Mouse (Mus musculus): ENCODE measurements around the gene Cdh8. TPM values are rescaled to one million over a fixed set of nuclear protein-coding genes. Genes with fewer than 3 reads are reported as not detected.
"Not testable (repeated sequence)": the region's sequence is repeated elsewhere in the genome, so short reads cannot be mapped to it uniquely, and the experiment has no call there.

Cdh8 gene
- total RNA-seq, 2 experiments from 2014 or later: not detected

- no peak for DNase-seq
These were observed 135.9 kb downstream of the Cdh8 start for GRCm38 (mm10) chr8:99280375-99280774.

- no peak for DNase-seq
These were observed 149.1 kb downstream of the Cdh8 start for GRCm38 (mm10) chr8:99267133-99267532.

GRCm38 (mm10) chr8:99234372-99234771, 181.9 kb downstream of the Cdh8 start:
- DNase-seq: no peak

- DNase-seq: no peak
These were observed 192.6 kb downstream of the Cdh8 start for GRCm38 (mm10) chr8:99223697-99224096.

GRCm38 (mm10) chr8:99205194-99205593, 211.1 kb downstream of the Cdh8 start:
- DNase-seq: no peak

- DNase-seq: no peak
These were observed 225.6 kb downstream of the Cdh8 start for GRCm38 (mm10) chr8:99190643-99191042.

GRCm38 (mm10) chr8:99186879-99187278, 229.4 kb downstream of the Cdh8 start:
- no peak for DNase-seq

GRCm38 (mm10) chr8:99184186-99184585, 232.1 kb downstream of the Cdh8 start:
- no peak for DNase-seq

GRCm38 (mm10) chr8:99166966-99167365, 249.3 kb downstream of the Cdh8 start:
- DNase-seq: no peak

- no peak for DNase-seq
These were observed 254.6 kb downstream of the Cdh8 start for GRCm38 (mm10) chr8:99161633-99162032.

- DNase-seq: no peak
These were observed 270.8 kb downstream of the Cdh8 start for GRCm38 (mm10) chr8:99145436-99145835.

- DNase-seq: not testable (repeated sequence)
These were observed 271.5 kb downstream of the Cdh8 start for GRCm38 (mm10) chr8:99144761-99145160.

- DNase-seq: no peak
These were observed 317.8 kb downstream of the Cdh8 start for GRCm38 (mm10) chr8:99098453-99098852.

- DNase-seq: no peak
These were observed 364.9 kb downstream of the Cdh8 start for GRCm38 (mm10) chr8:99051344-99051743.

- no peak for DNase-seq
These were observed 367.5 kb downstream of the Cdh8 start for GRCm38 (mm10) chr8:99048664-99049363.

GRCm38 (mm10) chr8:99040423-99040822, 375.8 kb downstream of the Cdh8 start:
- no peak for DNase-seq

GRCm38 (mm10) chr8:99031060-99031459, 385.2 kb downstream of the Cdh8 start:
- DNase-seq: no peak

All from gastrocnemius, postnatal 25 days (tissue).